Mouse (Mus musculus): ENCODE results near the gene Slmap. TPM values are rescaled to one million over a fixed set of nuclear protein-coding genes. Genes with fewer than 3 reads are reported as not detected.

The Slmap gene
- polyA plus RNA-seq, 1 experiment from 2014 or later = 48.8 TPM

Other genes with a start within 250 kb of the Slmap start
- gene Dennd6a, start 38.9 kb upstream of the Slmap start, polyA plus RNA-seq (2015; fragmentation: Nextera tagmentation; extraction: Ambion mirVana) = 29.0 and 32.0 TPM in 2 replicates
- 592 and 625 TPM in 2 replicates for gene Arf4, start 103.1 kb upstream of the Slmap start, polyA plus RNA-seq (2015; fragmentation: Nextera tagmentation; extraction: Ambion mirVana)
- gene Pde12, start 135.0 kb upstream of the Slmap start, polyA plus RNA-seq (2015; fragmentation: Nextera tagmentation; extraction: Ambion mirVana) = 10.1 and 10.2 TPM in 2 replicates
- 0.05 and 0.08 TPM in 2 replicates for gene Dnah12, start 158.3 kb upstream of the Slmap start, polyA plus RNA-seq (2015; fragmentation: Nextera tagmentation; extraction: Ambion mirVana)

All from intestine, embryonic 15.5 days (tissue).